Mouse (Mus musculus) fibroblast of lung, adult 2 months (primary cell): ENCODE data around the gene Caskin2.
"Not testable (repeated sequence)": the region's sequence is repeated elsewhere in the genome, so short reads cannot be mapped to it uniquely, and the experiment has no call there.

ENCODE experiments used
- DNase-seq: peaks from one replicate; pipeline ENCODE4 v3.0.0-alpha.2; 2011; ENCODE audit warnings: low read depth

The Caskin2 gene

GRCm38 (mm10) chr11:115764698-115765097 lies 48.7 kb downstream of the Caskin2 start:
- DNase-seq, result no peak

DNA sequence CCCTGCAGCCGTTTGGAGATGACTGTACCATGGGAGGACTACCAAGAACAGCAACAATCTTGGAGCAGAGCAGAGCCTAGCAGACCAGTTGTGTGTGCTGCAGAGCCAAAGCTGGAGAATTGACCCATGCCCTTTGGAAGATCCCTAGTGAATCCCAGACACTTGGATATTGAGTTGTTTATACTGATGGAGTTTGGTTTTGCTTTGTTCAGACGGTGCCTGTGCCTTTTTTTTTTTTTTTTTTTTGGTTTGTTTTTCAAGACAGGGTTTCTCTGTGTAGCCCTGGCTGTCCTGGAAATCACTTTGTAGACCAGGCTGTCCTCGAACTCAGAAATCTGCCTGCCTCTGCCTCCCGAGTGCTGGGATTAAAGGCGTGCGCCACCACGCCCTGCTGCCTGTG lies 51.3 kb downstream of the Caskin2 start:
- not testable (repeated sequence) for DNase-seq

GRCm38 (mm10) chr11:115753485-115753884 lies 60.0 kb downstream of the Caskin2 start:
- no peak for DNase-seq

DNA sequence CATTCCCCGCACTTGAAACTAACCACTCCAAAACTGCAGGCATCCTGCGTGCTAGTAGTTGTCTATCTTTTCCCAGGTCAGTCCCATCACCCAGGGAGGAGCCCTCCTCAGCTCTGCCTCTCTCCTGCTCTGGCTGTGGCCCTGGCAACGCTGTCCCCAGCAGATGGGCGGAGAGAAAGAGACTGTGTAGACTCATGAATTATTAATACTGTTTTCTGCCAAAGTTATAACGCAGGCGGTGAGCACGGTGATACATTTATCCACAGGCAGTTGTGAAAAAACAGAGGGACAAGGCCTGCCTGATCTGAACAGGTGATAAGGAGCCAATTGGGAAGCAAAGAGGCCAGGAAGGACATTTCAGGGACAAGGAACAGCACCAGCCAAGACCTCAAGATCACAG lies 60.8 kb downstream of the Caskin2 start:
- DNase-seq, result no peak

- DNase-seq, result no peak
Measured at GRCm38 (mm10) chr11:115751725-115752124, 61.7 kb downstream of the Caskin2 start.

- DNase-seq, result no peak
Measured at GRCm38 (mm10) chr11:115749834-115750233, 63.6 kb downstream of the Caskin2 start.
